Mouse (Mus musculus) hematopoietic stem cell, adult 5-6 weeks (primary cell): ENCODE data around the gene Gm28845. TPM values are rescaled to one million over a fixed set of nuclear protein-coding genes. Genes with fewer than 3 reads are reported as not detected.
"Not testable (repeated sequence)": the region's sequence is repeated elsewhere in the genome, so short reads cannot be mapped to it uniquely, and the experiment has no call there.

Experiments used
- ATAC-seq, 2 experiments: fragments of 125-278 bp in 1 of 2; replicated peaks in 1 of 2; 2 replicates each; pipeline ENCODE4 v1.8.0; 2016 to 2017; ENCODE audit warnings: inconsistent platforms in 2 of 2, mild to moderate bottlenecking in 2 of 2, moderate number of reproducible peaks in 2 of 2, low read depth in 1 of 2, moderate TSS enrichment in 1 of 2; ENCODE audit not compliant: low FRiP score in 2 of 2, poor library complexity in 2 of 2, severe bottlenecking in 2 of 2, insufficient read depth in 1 of 2, low TSS enrichment in 1 of 2
- total RNA-seq: library from RNA; stranded (forward); fragments of 172-1452, 232-1000 nt; gene quantifications from 2 replicates; pipeline ENCODE4 v1.2.3, GENCODE M21; 2017

Gm28845 gene
- total RNA-seq, 1 experiment from 2014 or later, result not detected

DNA sequence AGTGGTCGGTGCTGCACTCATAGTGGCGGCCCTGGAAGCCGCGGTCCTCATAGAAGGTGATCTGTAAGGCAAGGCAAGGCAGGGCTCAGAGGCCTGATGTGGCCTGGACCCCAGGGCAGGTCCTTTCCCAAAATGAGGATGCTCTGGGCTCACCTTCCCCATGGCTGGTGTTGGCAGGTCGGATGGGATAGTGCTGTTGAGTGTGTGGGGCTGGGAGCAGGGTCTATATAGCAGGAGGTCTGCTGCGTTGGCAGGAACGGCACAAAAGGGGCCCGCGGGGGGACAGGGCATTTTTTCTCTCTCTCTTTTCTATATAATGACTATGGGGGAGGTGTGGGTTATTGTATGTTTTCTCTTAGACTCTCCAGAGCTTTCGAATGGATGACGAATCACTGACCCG lies 68.4 kb downstream of the Gm28845 start, which contains the start of gene Cryge:
Gene Cryge (minus strand): TSS at position 198 of the 400 bp plus-strand sequence.
- ATAC-seq, result not testable (repeated sequence)

Other genes with a start within 250 kb of the Gm28845 start
- gene Plekhm3, start 162.7 kb downstream of the Gm28845 start, total RNA-seq, result 9.0 and 14.4 TPM in 2 replicates
- not detected in 2 replicates for gene Akr1cl, start 86.8 kb downstream of the Gm28845 start, total RNA-seq
- gene Cryge, start 68.4 kb downstream of the Gm28845 start, total RNA-seq, result not detected in 2 replicates
- not detected in 2 replicates for gene Crygd, start 56.1 kb downstream of the Gm28845 start, total RNA-seq
- not detected in 2 replicates for gene Crygc, start 45.9 kb downstream of the Gm28845 start, total RNA-seq
- not detected in 2 replicates for gene Crygb, start 37.3 kb downstream of the Gm28845 start, total RNA-seq
- not detected in 2 replicates for gene Cryga, start 16.2 kb downstream of the Gm28845 start, total RNA-seq
- 1.4 TPM in 1 of 2 replicates, not detected in the other for gene D630023F18Rik, start 3.7 kb upstream of the Gm28845 start, total RNA-seq
- gene Idh1, start 66.9 kb upstream of the Gm28845 start, total RNA-seq, result 49.5 and 49.6 TPM in 2 replicates
- gene Pikfyve, start 67.1 kb upstream of the Gm28845 start, total RNA-seq, result 29.1 and 30.1 TPM in 2 replicates
- gene Pth2r, start 162.5 kb upstream of the Gm28845 start, total RNA-seq, result not detected in 2 replicates